Comparison of ENCODE assay signal across 8 mouse cellular contexts in genomic region chr19:46350168-46350932, GRCm38 (mm10). TPM values are rescaled to one million over a fixed set of nuclear protein-coding genes. Genes with fewer than 3 reads are reported as not detected.
DNase-seq lines count a peak whose midpoint lies in the region; ATAC-seq and TF ChIP-seq lines count a peak whose summit lies in the region.

Gene 2310034G01Rik, minus strand, starts transcription at chr19:46350302.

- no peaks in the 10 kb centered on the region for H3K36me3 ChIP-seq in hindbrain, embryonic 15.5 days

- H3K4me2 ChIP-seq in hindbrain, embryonic 15.5 days = peak within 1 kb of the TSS; percentile 75

- H3K9me3 ChIP-seq in hindbrain, embryonic 15.5 days = no peaks in the 10 kb centered on the region

- peak within 1 kb of the TSS; percentile 92 for H3K4me3 ChIP-seq in gastrocnemius, adult 2 months
- peak within 1 kb of the TSS; percentile 58 for H3K4me3 ChIP-seq in hindbrain, embryonic 15.5 days

- no peak for ATAC-seq in hindbrain, embryonic 15.5 days (ENCODE audit: low FRiP score, low read depth)
- no peak for ATAC-seq in CD4-positive, CD25-positive, alpha-beta regulatory T cell, adult 4 months

- H3K4me1 ChIP-seq in hindbrain, embryonic 15.5 days (replicated peaks) = peaks cover 26% of the 10 kb centered on the region

- no peak for TF ChIP-seq CTCF in gastrocnemius, adult 2 months (IDR thresholded peaks at IDR 0.05)

- no peak for DNase-seq in gastrocnemius, adult 2 months
- DNase-seq in gastrocnemius, postnatal 14 days = no peak
- peak; percentile 74 to 77 for DNase-seq in cerebellum, postnatal 10 days
- peak; percentile 68 for DNase-seq in lung, postnatal 36 days
- DNase-seq in thymus, adult 18-20 months = no peak
- DNase-seq in spleen, postnatal 4 days (ENCODE audit: low spot score in 2 of 2) = no peak

- peak within 1 kb of the TSS; percentile 86 for H3K27ac ChIP-seq in gastrocnemius, adult 2 months
- peak within 1 kb of the TSS; percentile 94 for H3K27ac ChIP-seq in hindbrain, embryonic 15.5 days (replicated peaks)

- 63% methylated on average over 10 of the region's 10 CpGs for WGBS in hindbrain, embryonic 15.5 days

- no peaks in the 10 kb centered on the region; the same call in 1 of the 2 replicates for H3K27me3 ChIP-seq in hindbrain, embryonic 15.5 days

- intact Hi-C loops in gastrocnemius, adult 2 months (cut with DNase I) = no loop called here
- intact Hi-C loops in gastrocnemius, postnatal 14 days (cut with DNase I; ENCODE audit: low total_unique reads) = no loop called here

- peak within 1 kb of the TSS; percentile 81 for H3K9ac ChIP-seq in hindbrain, embryonic 15.5 days

RNA-seq across cellular contexts. Expression of gene 2310034G01Rik, which starts in this region (rescaled TPM):
- under 1 TPM; 0.17 to 0.18 TPM for total RNA-seq in gastrocnemius, adult 2 months (2021)
- total RNA-seq in gastrocnemius, postnatal 14 days (2021) = under 1 TPM; 0.16 to 0.39 TPM
- 2.0 and 2.3 TPM in 2 replicates for polyA plus RNA-seq in hindbrain, embryonic 15.5 days (2015; fragmentation: Nextera tagmentation; extraction: Ambion mirVana)
- polyA plus RNA-seq in CD4-positive, CD25-positive, alpha-beta regulatory T cell, adult 4 months (2017; shearing (Covaris generic)) = under 1 TPM in 1 of 2 experiments, not detected in 1; 0.23 TPM

Comparison
In these comparisons a context has a peak if more than half of its experiments do, and no peak if none do; other contexts are left out.
1. DNase-seq: peak in cerebellum, postnatal 10 days (2 of 2) and lung, postnatal 36 days (single experiment); none in gastrocnemius, adult 2 months (single experiment), gastrocnemius, postnatal 14 days (single experiment), thymus, adult 18-20 months (0 of 2) and spleen, postnatal 4 days (0 of 2).